Mouse (Mus musculus) CH12.LX (cell line): ENCODE measurements around the gene Mturn.

Source experiments
- EP300 ChIP-seq: IDR thresholded peaks from 2 replicates; pipeline ENCODE4 v1.6.1; 2011; ENCODE audit warnings: low read length, improper control_type of control experiment
- SIN3A ChIP-seq: IDR thresholded peaks from 2 replicates; pipeline ENCODE4 v1.6.1; 2012; ENCODE audit warnings: low read length, improper control_type of control experiment, inconsistent platforms

GRCm38 (mm10) chr6:54727416-54727815 lies 46.0 kb downstream of the Mturn start:
- TF ChIP-seq SIN3A (no peak), EP300 (no peak)
